Mouse (Mus musculus) stomach, embryonic 15.5 days (tissue): ENCODE results near the gene Wdr43. TPM values are rescaled to one million over a fixed set of nuclear protein-coding genes. Genes with fewer than 3 reads are reported as not detected.

Experiments used
- polyA plus RNA-seq: library from polyadenylated mRNA; unstranded; fragments of >200 nt; fragmentation: Nextera tagmentation; extraction: Ambion mirVana; gene quantifications from 2 replicates; pipeline ENCODE4 v1.2.1, GENCODE M21; 2015

The Wdr43 gene
- polyA plus RNA-seq, 1 experiment from 2014 or later, result 74.6 TPM

Other genes starting within 250 kb of the Wdr43 start
- 3.1 and 3.3 TPM in 2 replicates for gene Gm4707, start 156.0 kb upstream of the Wdr43 start, polyA plus RNA-seq
- 57.1 and 58.3 TPM in 2 replicates for gene Smchd1, start 140.6 kb upstream of the Wdr43 start, polyA plus RNA-seq
- 41.2 and 41.3 TPM in 2 replicates for gene Ndc80, start 89.0 kb upstream of the Wdr43 start, polyA plus RNA-seq
- gene Spdya, start 63.8 kb upstream of the Wdr43 start, polyA plus RNA-seq, result 0.72 and 0.78 TPM in 2 replicates
- 0.39 and 0.40 TPM in 2 replicates for gene Togaram2, start 57.4 kb downstream of the Wdr43 start, polyA plus RNA-seq
- gene Pcare, start 137.0 kb downstream of the Wdr43 start, polyA plus RNA-seq, result not detected in 2 replicates
- 6.3 and 7.2 TPM in 2 replicates for gene Clip4, start 152.6 kb downstream of the Wdr43 start, polyA plus RNA-seq